Mouse (Mus musculus) lung, embryonic 15.5 days (tissue): ENCODE data around the gene Trim52. TPM values are rescaled to one million over a fixed set of nuclear protein-coding genes. Genes with fewer than 3 reads are reported as not detected.

ENCODE experiments used
- polyA plus RNA-seq: library from polyadenylated mRNA; unstranded; fragments of >200 nt; fragmentation: Nextera tagmentation; extraction: Ambion mirVana; gene quantifications from 2 replicates; pipeline ENCODE4 v1.2.1, GENCODE M21; 2015

Gene Trim52
- polyA plus RNA-seq, 1 experiment from 2014 or later = not detected

Other genes starting within 250 kb of the Trim52 start
- gene Spry2, start 209.4 kb upstream of the Trim52 start, polyA plus RNA-seq = 43.9 and 47.4 TPM in 2 replicates